Mouse (Mus musculus) midbrain, embryonic 12.5 days (tissue): ENCODE measurements around the gene Popdc3. TPM values are rescaled to one million over a fixed set of nuclear protein-coding genes. Genes with fewer than 3 reads are reported as not detected.
A peak's percentile ranks its signal among the peaks of the same experiment; 100 is the strongest.

Experiments
- ATAC-seq: fragments of 200-750 bp; cut with Nextera tagmentation; 2 replicates; pipeline ENCODE4 v1.8.0; 2017; ENCODE audit warnings: low read depth, moderate TSS enrichment, moderate library complexity; ENCODE audit not compliant: low FRiP score
- H3K27ac ChIP-seq: fragments of 300-500 bp; sonication (generic); replicated peaks from 2 replicates; pipeline ENCODE4 v1.5.1; 2016; ENCODE audit warnings: mild to moderate bottlenecking
- H3K27me3 ChIP-seq: fragments of 300-500 bp; sonication (generic); 2 replicates; pipeline ENCODE4 v1.6.1; 2016; ENCODE audit warnings: mild to moderate bottlenecking
- H3K36me3 ChIP-seq: fragments of 300-500 bp; sonication (generic); 2 replicates; pipeline ENCODE4 v1.6.1; 2016
- H3K4me1 ChIP-seq: fragments of 300-500 bp; sonication (generic); 2 replicates; pipeline ENCODE4 v1.6.1; 2016
- H3K4me2 ChIP-seq: fragments of 300-500 bp; sonication (generic); replicated peaks from 2 replicates; pipeline ENCODE4 v1.6.1; 2016; ENCODE audit warnings: mild to moderate bottlenecking, moderate library complexity
- H3K4me3 ChIP-seq: fragments of 300-500 bp; sonication (generic); 2 replicates; pipeline ENCODE4 v1.5.1; 2016; ENCODE audit warnings: mild to moderate bottlenecking
- H3K9ac ChIP-seq: fragments of 300-500 bp; sonication (generic); replicated peaks from 2 replicates; pipeline ENCODE4 v1.6.1; 2016; ENCODE audit warnings: mild to moderate bottlenecking, moderate library complexity
- H3K9me3 ChIP-seq: fragments of 300-500 bp; sonication (generic); 2 replicates; pipeline ENCODE4 v1.6.1; 2016; ENCODE audit warnings: mild to moderate bottlenecking
- WGBS: fragments of 180-500 bp; shearing (Covaris S2); methylation state at CpG from one replicate; pipeline ENCODE4 v1.1.7; 2016; 5-methylcytosine and 5-hydroxymethylcytosine counted together
- polyA plus RNA-seq: library from polyadenylated mRNA; unstranded; fragments of >200 nt; fragmentation: Nextera tagmentation; extraction: Ambion mirVana; gene quantifications from 2 replicates; pipeline ENCODE4 v1.2.1, GENCODE M21; 2016

Popdc3 gene
- polyA plus RNA-seq, 1 experiment from 2014 or later: not detected

GRCm38 (mm10) chr10:45151771-45152692 is 25.9 kb upstream of the Popdc3 start:
- Histone ChIP-seq H3K4me2 (no peak overlapping the region), H3K27me3 (no peaks in the 10 kb centered on the region), H3K36me3 (peaks cover 64% of the 10 kb centered on the region), H3K9me3 (no peaks in the 10 kb centered on the region), H3K4me1 (peaks cover 15% of the 10 kb centered on the region), H3K9ac (no peak overlapping the region), H3K27ac (no peak overlapping the region), H3K4me3 (no peak overlapping the region)
- 88% methylated on average over 12 of the region's 12 CpGs for WGBS
- ATAC-seq: no peak

GRCm38 (mm10) chr10:45154557-45155060 is 23.3 kb upstream of the Popdc3 start:
- 96% methylated on average over 14 of the region's 14 CpGs for WGBS

GRCm38 (mm10) chr10:45165851-45166250 is 12.0 kb upstream of the Popdc3 start:
- Histone ChIP-seq H3K9ac (no peak overlapping the region), H3K36me3 (no peaks in the 10 kb centered on the region), H3K4me3 (no peak overlapping the region), H3K27ac (no peak overlapping the region), H3K4me1 (no peaks in the 10 kb centered on the region), H3K27me3 (no peaks in the 10 kb centered on the region), H3K9me3 (no peaks in the 10 kb centered on the region), H3K4me2 (no peak overlapping the region)
- ATAC-seq: no peak
- WGBS: 87% methylated on average over 8 of the region's 8 CpGs

More at GRCm38 (mm10) chr10:45154557-45155060, 23.3 kb upstream of the Popdc3 start:
- Histone ChIP-seq H3K36me3 (peaks cover 76% of the 10 kb centered on the region), H3K27ac (no peak overlapping the region), H3K4me2 (no peak overlapping the region), H3K27me3 (no peaks in the 10 kb centered on the region), H3K9me3 (no peaks in the 10 kb centered on the region), H3K4me3 (no peak overlapping the region), H3K4me1 (peaks cover 7% of the 10 kb centered on the region; the same call in 1 of the 2 replicates), H3K9ac (no peak overlapping the region)
- ATAC-seq: no peak

GRCm38 (mm10) chr10:45173927-45174326 is 4.0 kb upstream of the Popdc3 start:
- Histone ChIP-seq H3K4me3 (no peak overlapping the region), H3K36me3 (no peaks in the 10 kb centered on the region), H3K4me2 (no peak overlapping the region), H3K9me3 (peaks cover 5% of the 10 kb centered on the region; the same call in 1 of the 2 replicates), H3K27me3 (no peaks in the 10 kb centered on the region), H3K27ac (no peak overlapping the region), H3K9ac (no peak overlapping the region), H3K4me1 (no peaks in the 10 kb centered on the region)
- 87% methylated on average over 8 of the region's 8 CpGs for WGBS
- no peak for ATAC-seq

- Histone ChIP-seq H3K27me3 (no peaks in the 10 kb centered on the region), H3K4me2 (no peak overlapping the region), H3K4me3 (no peak overlapping the region), H3K27ac (no peak overlapping the region), H3K4me1 (no peaks in the 10 kb centered on the region), H3K36me3 (no peaks in the 10 kb centered on the region), H3K9me3 (peaks cover 5% of the 10 kb centered on the region; the same call in 1 of the 2 replicates), H3K9ac (no peak overlapping the region)
- ATAC-seq: no peak
- 97% methylated on average over 3 of the region's 3 CpGs for WGBS
Observed at GRCm38 (mm10) chr10:45174345-45174744, 3.6 kb upstream of the Popdc3 start.

- ATAC-seq: no peak
- no peaks in the 10 kb centered on the region for H3K36me3 ChIP-seq
- no peaks in the 10 kb centered on the region for H3K4me1 ChIP-seq
- H3K4me2 ChIP-seq: no peak overlapping the region
- no peaks in the 10 kb centered on the region for H3K9me3 ChIP-seq
- 96% methylated on average over 4 of the region's 4 CpGs for WGBS
- H3K27ac ChIP-seq: no peak overlapping the region
- no peak overlapping the region for H3K4me3 ChIP-seq
- no peaks in the 10 kb centered on the region for H3K27me3 ChIP-seq
- no peak overlapping the region for H3K9ac ChIP-seq
Observed at GRCm38 (mm10) chr10:45180677-45181326, 2.9 kb downstream of the Popdc3 start.

GRCm38 (mm10) chr10:45181344-45181743 is 3.4 kb downstream of the Popdc3 start:
- no peaks in the 10 kb centered on the region for H3K27me3 ChIP-seq
- no peaks in the 10 kb centered on the region for H3K4me1 ChIP-seq
- WGBS: 93% methylated on average over 3 of the region's 3 CpGs

GRCm38 (mm10) chr10:45185457-45185856 is 7.6 kb downstream of the Popdc3 start:
- 90% methylated on average over 2 of the region's 2 CpGs for WGBS
- H3K9ac ChIP-seq: no peak overlapping the region
- ATAC-seq: no peak
- H3K27me3 ChIP-seq: no peaks in the 10 kb centered on the region
- no peak overlapping the region for H3K4me2 ChIP-seq
- H3K4me3 ChIP-seq: no peak overlapping the region
- no peaks in the 10 kb centered on the region for H3K36me3 ChIP-seq
- H3K27ac ChIP-seq: no peak overlapping the region
- no peaks in the 10 kb centered on the region for H3K4me1 ChIP-seq
- H3K9me3 ChIP-seq: no peaks in the 10 kb centered on the region

More at GRCm38 (mm10) chr10:45181344-45181743, 3.4 kb downstream of the Popdc3 start:
- H3K4me2 ChIP-seq: no peak overlapping the region
- no peaks in the 10 kb centered on the region for H3K36me3 ChIP-seq
- H3K4me3 ChIP-seq: no peak overlapping the region
- H3K27ac ChIP-seq: no peak overlapping the region
- H3K9ac ChIP-seq: no peak overlapping the region
- no peaks in the 10 kb centered on the region for H3K9me3 ChIP-seq
- ATAC-seq: no peak

GRCm38 (mm10) chr10:45193330-45194310 is 15.7 kb downstream of the Popdc3 start:
- ATAC-seq: peak; percentile 71
- no peak overlapping the region for H3K27ac ChIP-seq
- no peaks in the 10 kb centered on the region for H3K4me1 ChIP-seq

GRCm38 (mm10) chr10:45194531-45194930 is 16.6 kb downstream of the Popdc3 start:
- Histone ChIP-seq H3K27ac (no peak overlapping the region), H3K4me1 (no peaks in the 10 kb centered on the region), H3K9ac (no peak overlapping the region), H3K27me3 (no peaks in the 10 kb centered on the region), H3K4me3 (no peak overlapping the region), H3K9me3 (no peaks in the 10 kb centered on the region), H3K36me3 (no peaks in the 10 kb centered on the region), H3K4me2 (no peak overlapping the region)
- no peak for ATAC-seq
- 80% methylated on average over 5 of the region's 5 CpGs for WGBS

More at GRCm38 (mm10) chr10:45193330-45194310, 15.7 kb downstream of the Popdc3 start:
- Histone ChIP-seq H3K9me3 (no peaks in the 10 kb centered on the region), H3K36me3 (no peaks in the 10 kb centered on the region), H3K9ac (no peak overlapping the region), H3K4me3 (no peak overlapping the region), H3K4me2 (no peak overlapping the region), H3K27me3 (no peaks in the 10 kb centered on the region)
- WGBS: 61% methylated on average over 14 of the region's 14 CpGs

GRCm38 (mm10) chr10:45204582-45204981 is 26.7 kb downstream of the Popdc3 start:
- ATAC-seq: no peak
- no peaks in the 10 kb centered on the region for H3K9me3 ChIP-seq
- no peak overlapping the region for H3K4me2 ChIP-seq
- no peaks in the 10 kb centered on the region for H3K4me1 ChIP-seq
- H3K4me3 ChIP-seq: no peak overlapping the region
- WGBS: 69% methylated on average over 1 of the region's 1 CpGs
- no peak overlapping the region for H3K27ac ChIP-seq
- H3K36me3 ChIP-seq: no peaks in the 10 kb centered on the region
- H3K9ac ChIP-seq: no peak overlapping the region
- no peaks in the 10 kb centered on the region for H3K27me3 ChIP-seq
